Mouse (Mus musculus): ENCODE measurements around the gene Otud1. TPM values are rescaled to one million over a fixed set of nuclear protein-coding genes. Genes with fewer than 3 reads are reported as not detected.
A peak's percentile ranks its signal among the peaks of the same experiment; 100 is the strongest.

Otud1 gene
- polyA plus RNA-seq, 1 experiment, result 12.4 TPM

GRCm38 (mm10) chr2:19670851-19671688 is 13.5 kb downstream of the Otud1 start:
- peak overlapping the region; percentile 39; the same call in 1 of the 2 replicates for H3K27ac ChIP-seq (ENCODE audit: insufficient read depth, low read length)
- H3K27me3 ChIP-seq (ENCODE audit: control insufficient read depth, insufficient read depth, low read length), result no peaks in the 10 kb centered on the region
- H3K4me1 ChIP-seq (ENCODE audit: control insufficient read depth, insufficient read depth, insufficient read length), result peaks cover 2% of the 10 kb centered on the region; the same call in 1 of the 2 replicates
- no peak for DNase-seq (ENCODE audit: low read depth in 1 of 2, low spot score in 2 of 2)
- no peaks in the 10 kb centered on the region for H3K36me3 ChIP-seq (ENCODE audit: control insufficient read depth, insufficient read depth, low read length)
- TF ChIP-seq CTCF (IDR thresholded peaks at IDR 0.05; ENCODE audit: extremely low read depth, insufficient read depth, insufficient read length, insufficient replicate concordance) (no peak), POLR2A (IDR thresholded peaks at IDR 0.05; ENCODE audit: low read depth, low read length) (no peak)
- peak overlapping the region; percentile 24; the same call in 1 of the 2 replicates for H3K4me3 ChIP-seq (ENCODE audit: extremely low read depth, insufficient read depth, insufficient read length)
- WGBS, result 52% methylated on average over 13 of the region's 13 CpGs

DNA sequence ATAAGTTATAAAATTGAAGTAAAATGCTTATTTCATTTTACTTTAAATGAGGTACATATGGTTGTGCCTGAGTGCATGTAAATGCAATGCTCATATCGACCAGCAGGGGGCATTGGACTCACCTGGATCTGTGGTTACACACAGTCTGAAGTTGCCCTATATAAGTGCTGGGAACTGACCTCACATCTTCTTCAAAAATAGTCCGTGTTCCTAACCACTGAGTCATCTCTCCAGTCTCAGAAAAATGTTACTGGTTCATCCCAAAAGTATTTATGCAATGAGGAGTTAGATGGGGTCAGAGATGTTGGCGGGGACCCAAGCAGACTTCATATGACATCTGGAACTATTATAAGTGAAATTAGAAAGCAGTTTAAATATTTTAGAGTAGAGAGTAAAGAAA is 25.4 kb downstream of the Otud1 start:
- Histone ChIP-seq H3K36me3 (ENCODE audit: control insufficient read depth, insufficient read depth, low read length) (no peaks in the 10 kb centered on the region), H3K27ac (ENCODE audit: insufficient read depth, low read length) (no peak overlapping the region), H3K4me1 (ENCODE audit: control insufficient read depth, insufficient read depth, insufficient read length) (no peaks in the 10 kb centered on the region), H3K27me3 (ENCODE audit: control insufficient read depth, insufficient read depth, low read length) (no peaks in the 10 kb centered on the region), H3K4me3 (ENCODE audit: extremely low read depth, insufficient read depth, insufficient read length) (no peak overlapping the region)
- peak; percentile 18 to 57 for DNase-seq (ENCODE audit: low read depth in 1 of 2, low spot score in 2 of 2)
- WGBS, result 45% methylated on average over 3 of the region's 3 CpGs
- peak; percentile 48; the same call in 1 of the 2 replicates for TF ChIP-seq CTCF (IDR thresholded peaks at IDR 0.05; ENCODE audit: extremely low read depth, insufficient read depth, insufficient read length, insufficient replicate concordance)
- TF ChIP-seq POLR2A (IDR thresholded peaks at IDR 0.05; ENCODE audit: low read depth, low read length), result no peak

DNA sequence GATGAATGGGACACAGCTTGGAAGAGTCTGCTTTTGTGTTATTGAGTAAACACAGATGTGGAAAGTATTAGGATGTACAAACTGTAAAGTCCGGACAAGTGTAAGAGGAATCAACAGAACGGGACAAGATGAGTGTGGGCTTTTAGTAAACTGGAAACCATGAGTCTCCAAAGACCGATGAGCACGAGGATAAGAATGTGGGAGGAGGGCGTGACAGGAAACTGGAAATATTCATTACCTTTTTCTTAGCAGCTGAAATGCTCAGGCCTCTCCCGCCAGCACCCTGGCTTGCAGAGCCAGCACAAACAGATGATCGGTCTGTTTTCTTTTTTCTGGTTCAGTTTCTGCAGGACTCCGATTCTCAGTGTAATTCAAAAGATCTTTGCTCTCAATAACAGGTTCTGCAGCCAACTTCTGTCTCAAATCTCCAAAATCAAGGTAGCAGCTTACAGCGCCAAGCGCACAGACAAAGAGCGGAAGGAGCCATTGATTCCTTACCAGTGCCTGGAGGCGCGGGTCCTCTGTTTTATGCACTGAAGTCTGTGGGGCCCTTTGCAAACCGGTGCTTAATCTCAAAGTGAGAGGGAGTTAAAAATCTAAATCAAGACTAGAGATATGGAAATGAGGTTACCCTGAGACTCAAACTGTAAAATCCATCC is 28.1 kb downstream of the Otud1 start:
- Histone ChIP-seq H3K4me3 (ENCODE audit: extremely low read depth, insufficient read depth, insufficient read length) (no peak overlapping the region), H3K27ac (ENCODE audit: insufficient read depth, low read length) (no peak overlapping the region), H3K36me3 (ENCODE audit: control insufficient read depth, insufficient read depth, low read length) (no peaks in the 10 kb centered on the region), H3K4me1 (ENCODE audit: control insufficient read depth, insufficient read depth, insufficient read length) (no peaks in the 10 kb centered on the region), H3K27me3 (ENCODE audit: control insufficient read depth, insufficient read depth, low read length) (no peaks in the 10 kb centered on the region)
- DNase-seq (ENCODE audit: low read depth in 1 of 2, low spot score in 2 of 2), result no peak
- TF ChIP-seq CTCF (IDR thresholded peaks at IDR 0.05; ENCODE audit: extremely low read depth, insufficient read depth, insufficient read length, insufficient replicate concordance), result no peak
- no peak for TF ChIP-seq POLR2A (IDR thresholded peaks at IDR 0.05; ENCODE audit: low read depth, low read length)
- WGBS, result 70% methylated on average over 14 of the region's 14 CpGs

GRCm38 (mm10) chr2:19690094-19690493 is 32.5 kb downstream of the Otud1 start:
- Histone ChIP-seq H3K4me1 (ENCODE audit: control insufficient read depth, insufficient read depth, insufficient read length) (no peaks in the 10 kb centered on the region), H3K36me3 (ENCODE audit: control insufficient read depth, insufficient read depth, low read length) (no peaks in the 10 kb centered on the region), H3K27ac (ENCODE audit: insufficient read depth, low read length) (no peak overlapping the region), H3K4me3 (ENCODE audit: extremely low read depth, insufficient read depth, insufficient read length) (no peak overlapping the region), H3K27me3 (ENCODE audit: control insufficient read depth, insufficient read depth, low read length) (no peaks in the 10 kb centered on the region)
- no peak for TF ChIP-seq CTCF (IDR thresholded peaks at IDR 0.05; ENCODE audit: extremely low read depth, insufficient read depth, insufficient read length, insufficient replicate concordance)
- TF ChIP-seq POLR2A (IDR thresholded peaks at IDR 0.05; ENCODE audit: low read depth, low read length), result no peak
- 89% methylated on average over 14 of the region's 14 CpGs for WGBS
- DNase-seq (ENCODE audit: low read depth in 1 of 2, low spot score in 2 of 2), result no peak

DNA sequence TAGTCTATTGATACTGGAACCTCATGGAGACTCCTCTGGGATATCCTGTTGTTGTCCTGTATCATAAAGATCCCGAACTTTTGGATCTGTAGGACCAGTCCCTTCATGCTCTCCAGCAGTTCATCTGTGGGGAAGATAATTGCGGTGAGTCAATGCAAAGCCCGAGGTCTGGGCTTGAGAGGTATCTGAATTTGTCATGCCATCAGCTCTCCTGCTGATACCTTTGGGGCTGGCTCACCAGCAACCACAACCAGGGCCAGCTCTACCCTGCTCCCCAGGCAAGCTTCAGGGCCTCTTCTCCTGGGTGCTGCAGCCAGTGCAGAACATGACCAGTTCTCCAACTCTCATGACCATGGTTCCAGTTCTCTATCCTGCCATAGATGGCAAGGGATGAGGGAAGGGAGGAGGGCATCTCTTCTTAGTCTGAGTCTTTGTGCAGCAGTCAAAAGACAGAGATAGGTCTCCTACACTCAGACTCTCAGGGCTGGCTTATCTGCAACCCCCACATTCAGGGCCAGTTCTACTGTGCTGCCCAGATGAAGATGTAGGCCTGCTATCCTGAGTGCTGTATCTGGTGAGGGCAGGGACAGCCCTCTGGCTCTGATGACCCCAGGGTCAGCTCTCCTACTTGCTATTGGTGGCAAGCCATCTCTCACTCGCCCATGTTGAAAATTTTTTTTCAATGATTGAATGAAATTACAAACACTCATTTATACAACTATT is 42.2 kb downstream of the Otud1 start:
- WGBS, result 87% methylated on average over 4 of the region's 4 CpGs
- no peak overlapping the region for H3K27ac ChIP-seq (ENCODE audit: insufficient read depth, low read length)
- no peak for DNase-seq (ENCODE audit: low read depth in 1 of 2, low spot score in 2 of 2)

GRCm38 (mm10) chr2:19701386-19701785 is 43.8 kb downstream of the Otud1 start:
- Histone ChIP-seq H3K27ac (ENCODE audit: insufficient read depth, low read length) (no peak overlapping the region), H3K27me3 (ENCODE audit: control insufficient read depth, insufficient read depth, low read length) (no peaks in the 10 kb centered on the region)

More for the DNA sequence above, 42.2 kb downstream of the Otud1 start:
- no peaks in the 10 kb centered on the region for H3K36me3 ChIP-seq (ENCODE audit: control insufficient read depth, insufficient read depth, low read length)
- TF ChIP-seq POLR2A (IDR thresholded peaks at IDR 0.05; ENCODE audit: low read depth, low read length) (no peak), CTCF (IDR thresholded peaks at IDR 0.05; ENCODE audit: extremely low read depth, insufficient read depth, insufficient read length, insufficient replicate concordance) (no peak)
- H3K27me3 ChIP-seq (ENCODE audit: control insufficient read depth, insufficient read depth, low read length), result no peaks in the 10 kb centered on the region
- no peak overlapping the region for H3K4me3 ChIP-seq (ENCODE audit: extremely low read depth, insufficient read depth, insufficient read length)
- peaks cover 8% of the 10 kb centered on the region for H3K4me1 ChIP-seq (ENCODE audit: control insufficient read depth, insufficient read depth, insufficient read length)

More at GRCm38 (mm10) chr2:19701386-19701785, 43.8 kb downstream of the Otud1 start:
- 91% methylated on average over 3 of the region's 3 CpGs for WGBS
- Histone ChIP-seq H3K36me3 (ENCODE audit: control insufficient read depth, insufficient read depth, low read length) (no peaks in the 10 kb centered on the region), H3K4me1 (ENCODE audit: control insufficient read depth, insufficient read depth, insufficient read length) (peaks cover 8% of the 10 kb centered on the region), H3K4me3 (ENCODE audit: extremely low read depth, insufficient read depth, insufficient read length) (no peak overlapping the region)
- no peak for DNase-seq (ENCODE audit: low read depth in 1 of 2, low spot score in 2 of 2)
- no peak for TF ChIP-seq CTCF (IDR thresholded peaks at IDR 0.05; ENCODE audit: extremely low read depth, insufficient read depth, insufficient read length, insufficient replicate concordance)
- TF ChIP-seq POLR2A (IDR thresholded peaks at IDR 0.05; ENCODE audit: low read depth, low read length), result no peak

Data from spleen, adult 2 months (tissue).